ENCODE assay signal across 27 mouse cellular contexts in genomic region chr11:66981336-66982115, GRCm38 (mm10). TPM values are rescaled to one million over a fixed set of nuclear protein-coding genes. Genes with fewer than 3 reads are reported as not detected.
A peak's percentile ranks its signal among the peaks of the same experiment; 100 is the strongest.
DNase-seq lines count a peak whose midpoint lies in the region; ATAC-seq and TF ChIP-seq lines count a peak whose summit lies in the region.
"Had no signal": no experiment of that assay in that cellular context is flagged by ENCODE, and none has a peak within 500 bp of the region (broad histone marks: within the 10 kb centered on the region; RNA-seq: fewer than 3 reads in every experiment).

No protein-coding gene starts in this region.

- no peak for TF ChIP-seq CTCF in lung, embryonic 14.5 days (IDR thresholded peaks at IDR 0.05; ENCODE audit: low read depth)
- TF ChIP-seq CTCF in gastrocnemius, adult 2 months (IDR thresholded peaks at IDR 0.05) = no peak

- no peak overlapping the region for H3K4me2 ChIP-seq in lung, embryonic 14.5 days
- no peak overlapping the region for H3K4me2 ChIP-seq in forebrain, embryonic 11.5 days (ENCODE audit: low read depth, low read length, severe bottlenecking)
- H3K4me2 ChIP-seq: embryonic facial prominence, embryonic 15.5 days; heart, embryonic 11.5 days; hindbrain, embryonic 12.5 days; intestine, embryonic 15.5 days had no signal

- WGBS in lung, embryonic 14.5 days = 66% methylated on average over 15 of the region's 15 CpGs
- 80% methylated on average over 15 of the region's 15 CpGs for WGBS in embryonic facial prominence, embryonic 10.5 days
- 77% methylated on average over 15 of the region's 15 CpGs for WGBS in forebrain, embryonic 11.5 days

- ATAC-seq in lung, embryonic 14.5 days (ENCODE audit: insufficient read depth) = no peak
- ATAC-seq in forebrain, embryonic 11.5 days (replicated peaks; ENCODE audit: low FRiP score) = no peak
- ATAC-seq: forebrain, postnatal 0 days; intestine, embryonic 15.5 days; liver, postnatal 0 days had no signal

- H3K4me3 ChIP-seq in lung, embryonic 14.5 days (ENCODE audit: low read depth, low read length) = no peak overlapping the region
- no peak overlapping the region for H3K4me3 ChIP-seq in embryonic facial prominence, embryonic 10.5 days
- no peak overlapping the region for H3K4me3 ChIP-seq in forebrain, embryonic 11.5 days (ENCODE audit: low read depth, low read length)
- H3K4me3 ChIP-seq in gastrocnemius, adult 2 months = no peak overlapping the region
- H3K4me3 ChIP-seq: embryonic facial prominence, embryonic 15.5 days; hindbrain, embryonic 12.5 days; intestine, embryonic 15.5 days; limb, embryonic 10.5 days had no signal

- no peak overlapping the region for H3K9ac ChIP-seq in lung, embryonic 14.5 days
- no peak overlapping the region for H3K9ac ChIP-seq in forebrain, embryonic 11.5 days (ENCODE audit: low read length)
- H3K9ac ChIP-seq: embryonic facial prominence, embryonic 15.5 days; forebrain, postnatal 0 days; hindbrain, embryonic 12.5 days; intestine, embryonic 15.5 days; liver, postnatal 0 days had no signal

- H3K9me3 ChIP-seq in lung, embryonic 14.5 days (ENCODE audit: low read depth, low read length) = no peaks in the 10 kb centered on the region
- no peaks in the 10 kb centered on the region for H3K9me3 ChIP-seq in embryonic facial prominence, embryonic 10.5 days
- no peaks in the 10 kb centered on the region for H3K9me3 ChIP-seq in forebrain, embryonic 11.5 days (ENCODE audit: control insufficient read depth, low read length)
- H3K9me3 ChIP-seq: embryonic facial prominence, embryonic 15.5 days; hindbrain, embryonic 12.5 days; intestine, embryonic 15.5 days; limb, embryonic 10.5 days had no signal

- no peaks in the 10 kb centered on the region for H3K27me3 ChIP-seq in lung, embryonic 14.5 days (ENCODE audit: insufficient read depth, low read length)
- no peaks in the 10 kb centered on the region for H3K27me3 ChIP-seq in embryonic facial prominence, embryonic 10.5 days (replicated peaks; ENCODE audit: low read depth, poor library complexity, severe bottlenecking)
- H3K27me3 ChIP-seq in forebrain, embryonic 11.5 days (ENCODE audit: control insufficient read depth, insufficient read depth, low read length) = no peaks in the 10 kb centered on the region
- H3K27me3 ChIP-seq: embryonic facial prominence, embryonic 15.5 days; hindbrain, embryonic 12.5 days; intestine, embryonic 15.5 days had no signal

- peak; percentile 53 to 74 for DNase-seq in cerebellum, postnatal 10 days
- no peak for DNase-seq in cerebellum, adult 11-12 months
- DNase-seq in lung, embryonic 14.5 days = peak; percentile 65
- no peak for DNase-seq in lung, postnatal 14 days
- DNase-seq in ES-CJ7 (ENCODE audit: low read depth, low spot score) = peak; percentile 71
- peak; percentile 16 for DNase-seq in embryonic facial prominence, embryonic 10.5 days (ENCODE audit: low spot score)
- no peak for DNase-seq in forebrain, embryonic 11.5 days (ENCODE audit: low spot score)
- no peak for DNase-seq in gastrocnemius, adult 2 months
- DNase-seq: adrenal gland, adult 8-10 months; cerebellum, adult 18-20 months; forebrain, postnatal 0 days; kidney, adult 9 months; kidney, postnatal 36 days; liver, postnatal 0 days; midbrain, embryonic 14.5 days; right cerebral cortex, postnatal 4 days had no signal

- peaks cover 15% of the 10 kb centered on the region for H3K4me1 ChIP-seq in lung, embryonic 14.5 days (ENCODE audit: insufficient read depth)
- H3K4me1 ChIP-seq in embryonic facial prominence, embryonic 10.5 days = peaks cover 27% of the 10 kb centered on the region
- peaks cover 5% of the 10 kb centered on the region; the same call in 1 of the 2 replicates for H3K4me1 ChIP-seq in forebrain, embryonic 11.5 days (replicated peaks; ENCODE audit: control insufficient read depth, insufficient read depth, low read length)

- H3K27ac ChIP-seq in lung, embryonic 14.5 days (ENCODE audit: low read depth) = 0 out of 2 replicates have a peak overlapping the region, but pooled peaks have one; percentile 18
- H3K27ac ChIP-seq in embryonic facial prominence, embryonic 10.5 days (replicated peaks) = no peak overlapping the region
- H3K27ac ChIP-seq in forebrain, embryonic 11.5 days (ENCODE audit: low read depth, low read length) = no peak overlapping the region
- no peak overlapping the region for H3K27ac ChIP-seq in gastrocnemius, adult 2 months
- H3K27ac ChIP-seq: embryonic facial prominence, embryonic 15.5 days; hindbrain, embryonic 12.5 days; intestine, embryonic 15.5 days; limb, embryonic 10.5 days had no signal

- H3K36me3 ChIP-seq in lung, embryonic 14.5 days (ENCODE audit: insufficient read depth) = no peaks in the 10 kb centered on the region
- H3K36me3 ChIP-seq in embryonic facial prominence, embryonic 10.5 days (replicated peaks) = no peaks in the 10 kb centered on the region
- no peaks in the 10 kb centered on the region for H3K36me3 ChIP-seq in forebrain, embryonic 11.5 days (ENCODE audit: control insufficient read depth, insufficient read depth, low read length)
- H3K36me3 ChIP-seq: embryonic facial prominence, embryonic 15.5 days; hindbrain, embryonic 12.5 days; intestine, embryonic 15.5 days; limb, embryonic 10.5 days had no signal

- intact Hi-C loops in gastrocnemius, adult 2 months (cut with DNase I) = no loop called here

RNA-seq across cellular contexts. Expression of gene Tmem238l, which starts 25.1 kb away (rescaled TPM):
- polyA plus RNA-seq in lung, embryonic 14.5 days (2014; fragmentation: Nextera tagmentation; extraction: Ambion mirVana) = not detected in 2 replicates
- polyA plus RNA-seq in embryonic facial prominence, embryonic 10.5 days (2016; fragmentation: Nextera tagmentation; extraction: Ambion mirVana) = not detected in 2 replicates
- not detected in 2 replicates for polyA plus RNA-seq in forebrain, embryonic 11.5 days (2014; fragmentation: Nextera tagmentation; extraction: Ambion mirVana)
- total RNA-seq in gastrocnemius, adult 2 months (2021) = not detected
- total RNA-seq: adrenal gland, adult 8-10 months; forebrain, postnatal 0 days; gastrocnemius, postnatal 4 days; left cerebral cortex, adult 18-20 months; liver, adult 2 months; megakaryocyte, adult 5-6 weeks; neutrophil, adult 5-6 weeks had no signal
- polyA plus RNA-seq: cortical plate, adult 2 months; forebrain, postnatal 0 days; hindbrain, embryonic 12.5 days; limb, embryonic 10.5 days; liver, adult 2 months; liver, postnatal 0 days; midbrain, embryonic 14.5 days had no signal

RNA-seq across cellular contexts. Expression of gene Tmem220, which starts 43.4 kb away (rescaled TPM):
- 1.8 TPM in 2 replicates for polyA plus RNA-seq in lung, embryonic 14.5 days (2014; fragmentation: Nextera tagmentation; extraction: Ambion mirVana)
- polyA plus RNA-seq in embryonic facial prominence, embryonic 10.5 days (2016; fragmentation: Nextera tagmentation; extraction: Ambion mirVana) = 0.69 and 1.2 TPM in 2 replicates
- 0.49 and 1.3 TPM in 2 replicates for polyA plus RNA-seq in forebrain, embryonic 11.5 days (2014; fragmentation: Nextera tagmentation; extraction: Ambion mirVana)
- 1 to 10 TPM in 1 of 2 experiments, under 1 TPM in 1; 0.66 to 1.3 TPM for total RNA-seq in gastrocnemius, adult 2 months (2021)
- total RNA-seq: forebrain, postnatal 0 days had no signal

Comparison
In these comparisons a context has a peak if more than half of its experiments do, and no peak if none do; other contexts are left out.
1. DNase-seq: peak in cerebellum, postnatal 10 days (2 of 2), lung, embryonic 14.5 days (single experiment), ES-CJ7 (single experiment) and embryonic facial prominence, embryonic 10.5 days (single experiment); none in cerebellum, adult 11-12 months (single experiment), lung, postnatal 14 days (single experiment), forebrain, embryonic 11.5 days (single experiment) and gastrocnemius, adult 2 months (single experiment).